Mouse (Mus musculus): ENCODE data around the gene Tmem87a. TPM values are rescaled to one million over a fixed set of nuclear protein-coding genes. Genes with fewer than 3 reads are reported as not detected.

The Tmem87a gene
- total RNA-seq, 2 experiments from 2014 or later: 40.9 to 42.2 TPM

DNA sequence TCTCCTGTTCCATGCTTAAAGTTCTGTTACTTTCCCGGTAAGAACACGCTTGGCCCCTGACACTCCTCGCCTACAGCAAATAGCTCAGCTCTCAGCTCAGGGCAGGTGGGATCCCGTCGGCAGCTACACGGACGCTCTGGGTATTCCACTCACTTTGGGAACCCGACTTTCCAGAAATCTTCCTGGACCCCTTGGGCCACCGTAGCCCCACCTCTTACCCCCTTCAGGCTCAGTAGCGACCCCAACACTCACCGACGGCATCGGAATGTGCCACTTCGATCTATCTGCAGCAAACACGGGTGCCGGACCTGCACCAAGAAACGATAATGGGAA, 294 bp downstream of the Tmem87a start, which contains the start of gene Ganc:
Gene Ganc, plus strand, starts transcription at position 244 of the 333 bp plus-strand sequence.
- intact Hi-C loops (cut with DNase I): no loop called here
- DNase-seq (ENCODE audit: extremely low spot score in 1 of 2, low spot score in 2 of 2): no peak
- no peak; the same call in 1 of the 2 replicates for TF ChIP-seq CTCF (IDR thresholded peaks at IDR 0.05)
- peak within 1 kb of the TSS; percentile 78 for H3K4me3 ChIP-seq
- peak within 1 kb of the TSS; percentile 94 for H3K27ac ChIP-seq

DNA sequence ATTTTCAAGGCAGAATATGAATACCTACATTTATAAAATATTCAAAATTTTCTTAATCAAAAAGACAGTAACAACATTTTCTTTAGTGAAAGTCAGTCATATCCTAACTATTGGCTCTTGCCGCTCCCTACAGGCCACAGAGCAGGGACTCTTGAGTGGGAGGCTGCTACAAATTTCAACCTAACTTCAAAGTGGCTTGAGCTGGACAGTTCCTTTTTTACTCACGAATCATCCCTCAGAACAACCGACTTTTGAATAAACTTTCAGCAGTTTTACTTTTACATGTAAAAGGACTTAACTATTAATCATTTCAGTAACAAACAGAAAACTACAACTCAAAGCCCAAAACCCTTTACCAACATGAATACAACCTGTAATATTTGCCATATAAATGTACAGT, 1.1 kb downstream of the Tmem87a start:
- no peak for TF ChIP-seq CTCF (IDR thresholded peaks at IDR 0.05)
- intact Hi-C loops (cut with DNase I): no loop called here
- H3K4me3 ChIP-seq: peak overlapping the region; percentile 78
- H3K27ac ChIP-seq: no peak overlapping the region
- no peak for DNase-seq (ENCODE audit: extremely low spot score in 1 of 2, low spot score in 2 of 2)

DNA sequence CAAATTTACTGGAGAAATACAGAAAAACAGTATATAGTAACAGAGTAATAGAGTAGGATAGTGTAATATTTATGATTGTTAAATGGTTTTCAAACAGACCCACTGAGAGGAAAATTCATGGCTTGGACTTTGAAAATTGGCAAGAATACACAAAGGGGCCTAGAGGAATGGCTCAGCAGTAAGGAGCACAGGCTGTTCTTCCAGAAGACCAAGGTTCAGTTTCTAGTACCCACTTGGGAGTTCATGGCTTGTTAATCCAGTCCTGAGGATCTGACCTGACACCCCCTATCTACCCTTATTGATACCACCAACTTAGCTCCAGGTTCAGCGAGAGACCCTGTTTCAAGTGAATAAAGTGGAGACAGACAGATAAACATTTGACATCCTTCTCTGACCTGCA, 6.0 kb downstream of the Tmem87a start:
- no peak overlapping the region for H3K27ac ChIP-seq
- TF ChIP-seq CTCF (IDR thresholded peaks at IDR 0.05): no peak

DNA sequence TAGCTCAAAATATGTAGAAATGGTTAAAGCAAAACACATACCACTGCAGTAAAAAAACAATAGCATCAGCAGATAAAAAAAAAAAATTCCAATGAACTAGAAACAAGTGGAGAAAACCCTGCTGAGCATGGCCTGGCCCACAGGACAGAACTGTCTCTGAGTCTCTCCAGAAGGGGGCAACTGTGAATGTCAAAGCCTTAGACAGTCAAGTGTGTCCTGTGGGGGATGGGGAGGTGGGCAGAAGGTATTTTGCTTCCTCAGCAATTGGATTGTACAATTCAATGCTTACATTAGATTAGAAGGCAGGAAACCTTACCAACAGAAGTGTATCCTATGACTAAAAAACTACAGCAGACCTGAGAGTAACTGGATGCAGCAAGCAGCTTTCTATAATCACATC, 11.5 kb downstream of the Tmem87a start:
- H3K27ac ChIP-seq: no peak overlapping the region
- no peak for DNase-seq (ENCODE audit: extremely low spot score in 1 of 2, low spot score in 2 of 2)
- TF ChIP-seq CTCF (IDR thresholded peaks at IDR 0.05): no peak; the same call in 1 of the 2 replicates
- H3K4me3 ChIP-seq: no peak overlapping the region
- intact Hi-C loops (cut with DNase I): no loop called here

More for the DNA sequence above, 6.0 kb downstream of the Tmem87a start:
- H3K4me3 ChIP-seq: no peak overlapping the region
- DNase-seq (ENCODE audit: extremely low spot score in 1 of 2, low spot score in 2 of 2): no peak
- intact Hi-C loops (cut with DNase I): no loop called here

DNA sequence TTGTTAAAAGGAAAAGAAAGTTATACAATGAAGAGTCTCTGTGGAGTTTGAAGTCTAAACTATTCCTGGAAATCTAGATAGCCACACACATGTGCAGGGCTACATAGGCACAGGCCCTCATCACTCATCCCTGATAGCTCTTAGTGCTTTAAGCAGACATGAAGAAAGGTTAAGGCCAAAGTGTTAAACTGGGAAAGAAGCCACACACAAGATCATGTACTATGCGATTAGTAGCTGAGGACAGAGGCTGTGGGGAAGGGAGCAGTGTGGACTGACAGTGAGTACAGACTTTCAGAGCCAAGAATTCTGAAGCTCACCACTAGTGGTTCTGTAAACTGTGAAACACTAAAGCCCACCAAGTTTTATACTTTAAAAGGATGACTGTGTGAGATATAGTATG, 13.0 kb downstream of the Tmem87a start:
- no peak for TF ChIP-seq CTCF (IDR thresholded peaks at IDR 0.05)
- intact Hi-C loops (cut with DNase I): no loop called here
- no peak overlapping the region for H3K27ac ChIP-seq
- no peak overlapping the region for H3K4me3 ChIP-seq
- DNase-seq (ENCODE audit: extremely low spot score in 1 of 2, low spot score in 2 of 2): no peak

DNA sequence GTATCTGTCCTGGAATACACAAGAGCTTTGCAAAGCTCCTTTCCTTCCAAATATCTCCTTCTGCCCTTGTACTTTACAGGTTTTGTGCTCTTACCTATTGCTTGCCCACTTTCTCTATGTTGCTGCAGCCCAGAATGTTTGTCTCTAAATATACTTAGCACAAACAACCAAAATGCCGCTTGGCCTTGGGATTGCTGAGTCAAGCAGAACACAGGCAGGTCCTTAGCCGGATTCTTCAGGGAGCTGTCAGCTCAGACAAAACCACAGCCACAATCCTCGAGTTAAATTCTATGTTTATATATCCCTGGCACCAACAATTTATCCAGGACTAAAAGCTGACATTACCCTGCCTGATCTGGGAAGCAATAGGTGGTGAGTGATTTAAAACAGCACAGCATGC, 14.5 kb downstream of the Tmem87a start:
- intact Hi-C loops (cut with DNase I): no loop called here
- no peak overlapping the region for H3K4me3 ChIP-seq
- H3K27ac ChIP-seq: 0 out of 2 replicates have a peak overlapping the region, but pooled peaks have one; percentile 38
- TF ChIP-seq CTCF (IDR thresholded peaks at IDR 0.05): no peak
- no peak for DNase-seq (ENCODE audit: extremely low spot score in 1 of 2, low spot score in 2 of 2)

DNA sequence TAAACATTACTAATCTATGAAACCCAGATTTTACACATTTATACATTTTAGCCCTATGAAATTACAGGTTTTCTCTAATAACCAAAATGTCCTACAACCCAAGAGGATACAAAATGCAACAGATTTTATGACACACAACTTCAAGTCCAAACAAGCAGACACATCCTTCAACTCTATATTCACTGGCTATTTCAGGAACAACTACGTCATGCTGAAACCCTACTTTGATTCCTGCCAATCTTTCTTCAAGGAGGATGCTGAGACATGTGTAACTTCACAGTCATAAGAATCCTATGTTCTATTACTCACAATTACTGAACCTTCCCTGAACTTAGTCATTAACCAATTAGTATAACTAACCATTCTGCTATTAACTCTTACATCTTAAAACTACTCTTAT, 16.6 kb downstream of the Tmem87a start:
- intact Hi-C loops (cut with DNase I): no loop called here
- no peak for DNase-seq (ENCODE audit: extremely low spot score in 1 of 2, low spot score in 2 of 2)
- TF ChIP-seq CTCF (IDR thresholded peaks at IDR 0.05): no peak
- no peak overlapping the region for H3K27ac ChIP-seq
- no peak overlapping the region for H3K4me3 ChIP-seq

DNA sequence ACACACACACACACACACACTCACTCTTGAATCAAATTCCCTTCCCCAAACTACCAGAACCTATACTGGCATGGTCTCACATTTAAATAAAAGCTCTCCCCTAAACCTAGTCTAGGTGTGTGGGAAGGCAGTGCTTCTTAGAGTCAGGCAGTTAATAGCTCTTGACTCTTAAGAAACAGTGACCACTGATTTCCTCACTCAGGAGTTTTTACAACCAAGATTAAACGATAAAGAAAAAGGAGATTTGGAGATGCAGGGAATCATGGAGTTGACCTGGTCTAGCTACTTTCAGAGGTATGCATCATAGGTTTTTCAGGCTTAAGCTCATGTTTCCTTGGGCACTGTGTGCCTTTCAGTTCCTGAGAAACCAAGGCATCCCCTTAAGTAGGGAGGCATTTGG, 17.6 kb downstream of the Tmem87a start:
- no peak overlapping the region for H3K27ac ChIP-seq
- no peak for DNase-seq (ENCODE audit: extremely low spot score in 1 of 2, low spot score in 2 of 2)
- no peak for TF ChIP-seq CTCF (IDR thresholded peaks at IDR 0.05)
- intact Hi-C loops (cut with DNase I): no loop called here
- no peak overlapping the region for H3K4me3 ChIP-seq

DNA sequence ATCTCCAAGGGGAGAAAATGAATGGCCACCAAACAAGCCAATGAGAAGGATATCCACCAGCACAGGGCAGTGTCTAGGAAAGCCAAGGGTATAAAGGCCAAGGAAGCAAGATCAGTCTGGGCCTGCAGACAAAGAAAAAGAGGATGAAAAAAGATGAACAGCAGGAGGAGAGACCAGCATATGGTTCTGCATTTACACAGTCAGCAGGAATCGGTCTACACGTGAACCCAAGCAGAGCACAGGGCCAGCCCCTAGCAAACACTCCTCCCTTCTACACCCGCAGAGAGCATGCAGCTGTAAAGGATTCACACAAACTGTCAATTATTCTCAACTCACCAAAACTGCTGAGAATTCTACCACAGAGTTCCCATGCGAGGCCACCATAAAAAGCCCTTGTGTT, 30.1 kb downstream of the Tmem87a start:
- Histone ChIP-seq H3K27ac (no peak overlapping the region), H3K4me3 (no peak overlapping the region)
- TF ChIP-seq CTCF (IDR thresholded peaks at IDR 0.05): no peak
- no peak for DNase-seq (ENCODE audit: extremely low spot score in 1 of 2, low spot score in 2 of 2)
- intact Hi-C loops (cut with DNase I): no loop called here

DNA sequence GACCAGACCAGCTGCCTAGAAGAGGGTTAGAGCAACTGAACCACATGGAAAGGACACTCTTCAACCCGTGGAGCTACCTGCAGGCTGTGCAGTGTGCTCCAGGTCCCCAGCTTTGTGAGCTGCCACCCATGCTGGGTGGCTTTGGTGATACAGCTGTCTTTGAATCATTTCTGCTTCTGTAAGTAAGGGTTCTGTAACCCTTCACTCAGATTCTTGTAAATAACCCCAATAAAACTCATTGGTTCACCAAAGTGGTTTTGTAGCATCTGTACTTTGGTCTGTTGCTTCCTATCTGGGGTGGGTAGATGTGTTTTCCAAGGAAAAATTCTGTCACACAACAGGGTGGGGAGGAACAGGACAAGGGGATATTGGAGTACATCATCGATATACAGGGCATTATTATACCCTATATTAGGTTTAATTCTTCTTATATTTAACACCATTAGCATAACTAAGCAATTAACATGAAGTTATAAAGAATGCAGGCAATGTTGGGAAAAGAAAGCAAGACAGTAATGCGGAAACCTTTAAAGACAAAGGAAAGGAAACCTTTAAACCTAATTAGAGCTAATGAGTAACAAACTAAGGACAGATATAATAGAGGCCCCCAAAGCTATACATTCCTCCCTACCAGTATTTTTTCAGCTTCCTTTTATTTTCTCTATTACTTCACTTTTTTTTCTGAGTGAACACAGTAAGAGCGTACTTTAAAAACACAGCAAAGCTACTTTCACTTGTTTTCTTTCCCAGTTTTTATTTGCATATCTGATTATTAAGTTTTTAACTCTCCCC, 36.3 kb downstream of the Tmem87a start:
- Histone ChIP-seq H3K4me3 (no peak overlapping the region), H3K27ac (no peak overlapping the region)
- intact Hi-C loops (cut with DNase I): no loop called here
- no peak for DNase-seq (ENCODE audit: extremely low spot score in 1 of 2, low spot score in 2 of 2)
- TF ChIP-seq CTCF (IDR thresholded peaks at IDR 0.05): no peak

DNA sequence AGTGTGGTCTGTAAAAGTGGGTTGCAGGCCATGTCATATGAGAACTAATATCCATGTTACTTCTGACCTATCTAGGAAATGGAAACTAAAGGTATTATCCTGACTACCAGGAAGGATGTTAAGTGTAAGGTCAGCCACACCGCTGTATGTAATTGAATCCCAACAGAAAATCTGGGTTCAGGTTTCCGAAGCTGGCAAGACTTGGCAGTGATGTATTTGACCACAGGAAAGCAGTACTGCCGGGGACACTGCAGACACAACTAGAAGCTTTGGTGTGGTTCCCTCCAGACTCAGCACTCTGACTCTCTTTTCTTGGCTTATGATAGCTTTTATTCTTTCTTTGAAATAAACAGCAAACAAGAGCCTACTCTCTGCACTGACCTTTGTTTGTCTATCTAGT, 37.4 kb downstream of the Tmem87a start:
- no peak for DNase-seq (ENCODE audit: extremely low spot score in 1 of 2, low spot score in 2 of 2)
- Histone ChIP-seq H3K4me3 (no peak overlapping the region), H3K27ac (no peak overlapping the region)
- no peak for TF ChIP-seq CTCF (IDR thresholded peaks at IDR 0.05)
- intact Hi-C loops (cut with DNase I): no loop called here

DNA sequence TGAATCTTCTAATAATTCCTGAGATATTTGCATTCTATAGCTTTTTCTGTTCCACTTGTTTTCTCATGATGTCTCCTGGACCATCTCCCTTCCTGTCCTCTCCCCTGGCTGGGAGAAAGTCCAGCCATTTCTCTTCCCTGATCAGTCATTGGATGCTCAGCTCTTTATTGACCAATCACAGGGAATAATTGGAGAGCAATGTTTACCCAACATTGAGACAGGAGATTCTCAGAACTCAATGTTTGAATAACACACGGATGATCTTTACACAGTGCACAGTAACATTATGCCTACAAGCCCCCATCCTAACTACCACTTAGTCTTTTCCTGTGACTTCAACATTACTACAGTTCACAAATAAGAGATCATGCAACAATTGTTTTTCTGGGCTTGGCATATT, 43.5 kb downstream of the Tmem87a start:
- TF ChIP-seq CTCF (IDR thresholded peaks at IDR 0.05): no peak
- no peak for DNase-seq (ENCODE audit: extremely low spot score in 1 of 2, low spot score in 2 of 2)
- no peak overlapping the region for H3K4me3 ChIP-seq
- no peak overlapping the region for H3K27ac ChIP-seq
- intact Hi-C loops (cut with DNase I): no loop called here
